Mouse (Mus musculus) cerebellum, adult 2 months (tissue): ENCODE measurements at regions not wholly inside any gene's neighbourhood (a gene's known extent, or its start where the extent isn't known, plus 50 kb on each side); places are given as distances from the start of the nearest gene placed in this dataset.
"Not testable (repeated sequence)": the region's sequence is repeated elsewhere in the genome, so short reads cannot be mapped to it uniquely, and the experiment has no call there.

Source experiments
- DNase-seq, 2 experiments: peaks; one replicate each; pipeline ENCODE4 v3.0.0; 2021
- H3K27ac ChIP-seq: fragments of 200-500 bp; 2 replicates; pipeline ENCODE4 v1.5.1; 2012; ENCODE audit warnings: low read length, control low read depth, inconsistent platforms; ENCODE audit not compliant: insufficient read depth
- H3K27me3 ChIP-seq: fragments of 200-500 bp; 2 replicates; pipeline ENCODE4 v1.6.1; 2012; ENCODE audit warnings: inconsistent platforms, mild to moderate bottlenecking, low read length, moderate library complexity; ENCODE audit not compliant: control insufficient read depth, insufficient read depth
- H3K4me1 ChIP-seq: fragments of 200-500 bp; 2 replicates; pipeline ENCODE4 v1.6.1; 2011; ENCODE audit warnings: low read length; ENCODE audit not compliant: control insufficient read depth, insufficient read depth
- H3K4me3 ChIP-seq: fragments of 200-500 bp; replicated peaks from 2 replicates; pipeline ENCODE3; 2011; ENCODE audit warnings: mild to moderate bottlenecking, low read depth, low read length, control low read depth; ENCODE audit not compliant: insufficient read depth
- CTCF ChIP-seq: fragments of 200-500 bp; IDR thresholded peaks from 2 replicates; pipeline ENCODE4 v1.5.1; 2011; ENCODE audit warnings: low read depth, mild to moderate bottlenecking, control low read depth, low read length, moderate library complexity, borderline replicate concordance; ENCODE audit not compliant: insufficient read depth
- POLR2A ChIP-seq: fragments of 200-500 bp; IDR thresholded peaks from 2 replicates; pipeline ENCODE4 v1.6.1; 2011; ENCODE audit warnings: low read length, control low read depth, borderline replicate concordance; ENCODE audit not compliant: insufficient read depth
- WGBS: fragments of 180-500 bp; shearing (Covaris S2); methylation state at CpG from one replicate; pipeline ENCODE4 v1.1.7; 2018; 5-methylcytosine and 5-hydroxymethylcytosine counted together

- H3K27ac ChIP-seq = no peak overlapping the region
- WGBS = 11% methylated on average over 7 of the region's 7 CpGs
- no peaks in the 10 kb centered on the region for H3K4me1 ChIP-seq
- no peak for TF ChIP-seq POLR2A
- TF ChIP-seq CTCF = no peak
- no peaks in the 10 kb centered on the region for H3K27me3 ChIP-seq
- H3K4me3 ChIP-seq = no peak overlapping the region
- DNase-seq = no peak
Observed at GRCm38 (mm10) chr4:6600766-6601367, 1638.0 kb downstream of the Car8 start.

DNA sequence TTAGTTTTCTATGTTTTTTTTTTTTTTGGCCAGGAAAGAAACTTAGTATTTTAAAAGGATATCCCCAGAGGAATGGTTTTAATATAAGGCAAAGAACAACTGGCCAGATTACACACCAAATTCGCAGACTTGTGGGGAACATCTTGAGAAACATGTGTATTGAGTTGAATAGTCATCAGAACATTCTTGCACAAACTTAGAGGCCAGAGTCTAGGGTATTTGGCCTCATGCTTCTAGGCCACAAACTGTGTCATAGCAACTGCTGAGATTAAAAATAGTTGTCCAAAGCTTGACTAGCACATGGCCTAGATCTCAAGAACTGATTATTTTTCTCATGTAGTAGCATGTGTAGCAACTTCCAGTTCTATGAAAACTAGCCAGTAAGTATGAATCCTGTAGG is 1642.5 kb downstream of the Car8 start:
- WGBS = 69% methylated on average over 1 of the region's 1 CpGs
- no peak overlapping the region for H3K27ac ChIP-seq
- no peaks in the 10 kb centered on the region for H3K4me1 ChIP-seq
- no peak for DNase-seq
- H3K4me3 ChIP-seq = no peak overlapping the region
- no peaks in the 10 kb centered on the region for H3K27me3 ChIP-seq
- TF ChIP-seq POLR2A = no peak
- TF ChIP-seq CTCF = no peak

- WGBS = 66% methylated on average over 3 of the region's 3 CpGs
- not testable (repeated sequence) for H3K4me3 ChIP-seq, DNase-seq, H3K27ac ChIP-seq, H3K4me1 ChIP-seq, H3K27me3 ChIP-seq
Observed at GRCm38 (mm10) chr4:6592890-6593289, 1646.0 kb downstream of the Car8 start.

DNA sequence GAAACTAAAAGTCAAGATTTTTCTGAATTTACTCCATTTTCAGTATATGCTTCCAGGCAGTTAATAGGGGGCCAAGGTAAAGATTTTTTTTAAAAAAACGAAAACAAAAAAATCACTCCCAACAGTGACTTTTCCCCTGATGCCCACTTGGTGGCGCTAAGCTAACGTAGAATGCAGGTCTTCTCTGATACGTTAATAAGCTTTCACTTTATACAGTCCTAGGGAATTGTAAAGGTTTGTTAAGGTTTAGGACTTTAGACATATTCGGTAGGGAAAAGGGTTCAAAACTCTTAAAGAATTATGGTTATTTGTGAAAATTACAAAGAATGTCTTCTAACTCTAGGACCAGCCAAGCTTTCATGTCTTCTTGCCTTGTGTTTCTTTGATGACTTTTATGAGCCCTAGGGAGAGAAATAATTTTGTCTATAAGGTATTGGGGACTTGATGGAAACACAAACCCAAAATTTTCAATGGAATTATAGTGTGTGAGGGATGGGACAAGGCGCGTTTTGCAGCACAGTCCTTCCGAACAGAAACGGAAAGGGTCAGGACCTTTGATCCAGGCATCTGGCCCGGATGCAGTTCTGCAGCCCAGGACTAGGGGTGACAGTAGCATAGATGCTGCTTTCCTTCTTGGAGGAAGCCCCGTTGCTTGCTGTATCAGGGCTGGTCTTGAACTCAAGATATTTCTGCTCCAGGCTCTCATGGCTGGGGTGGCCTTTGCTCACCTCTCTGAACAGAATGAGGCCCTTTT is 1677.1 kb downstream of the Car8 start:
- H3K27ac ChIP-seq = no peak overlapping the region
- H3K4me1 ChIP-seq = no peaks in the 10 kb centered on the region
- TF ChIP-seq POLR2A (no peak), CTCF (peak; percentile 22; the same call in 1 of the 2 replicates)
- peak in 1 of 2 experiments; percentile 2 for DNase-seq
- H3K27me3 ChIP-seq = no peaks in the 10 kb centered on the region
- WGBS = 36% methylated on average over 11 of the region's 11 CpGs
- no peak overlapping the region for H3K4me3 ChIP-seq

- H3K27me3 ChIP-seq = no peaks in the 10 kb centered on the region
- no peak overlapping the region for H3K4me3 ChIP-seq
- no peak overlapping the region for H3K27ac ChIP-seq
- no peaks in the 10 kb centered on the region for H3K4me1 ChIP-seq
- WGBS = 95% methylated on average over 5 of the region's 5 CpGs
- DNase-seq = no peak
- no peak for TF ChIP-seq POLR2A
- TF ChIP-seq CTCF = no peak
Observed at GRCm38 (mm10) chr4:6539626-6540025, 1699.2 kb downstream of the Car8 start.

GRCm38 (mm10) chr4:6532441-6532840 is 1706.4 kb downstream of the Car8 start:
- Histone ChIP-seq H3K27ac (no peak overlapping the region), H3K27me3 (no peaks in the 10 kb centered on the region), H3K4me3 (no peak overlapping the region), H3K4me1 (no peaks in the 10 kb centered on the region)
- no peak for DNase-seq
- 56% methylated on average over 1 of the region's 1 CpGs for WGBS
- TF ChIP-seq POLR2A = no peak
- TF ChIP-seq CTCF = no peak

GRCm38 (mm10) chr4:6517626-6518025 is 1721.2 kb downstream of the Car8 start:
- Histone ChIP-seq H3K4me1 (no peaks in the 10 kb centered on the region), H3K27me3 (no peaks in the 10 kb centered on the region), H3K27ac (no peak overlapping the region), H3K4me3 (no peak overlapping the region)
- 83% methylated on average over 1 of the region's 1 CpGs for WGBS
- no peak for DNase-seq
- TF ChIP-seq POLR2A (no peak), CTCF (no peak)

- Histone ChIP-seq H3K27ac (no peak overlapping the region), H3K4me1 (no peaks in the 10 kb centered on the region), H3K4me3 (no peak overlapping the region), H3K27me3 (no peaks in the 10 kb centered on the region)
- DNase-seq = peak; percentile 71 to 78
- TF ChIP-seq POLR2A (no peak), CTCF (peak; percentile 64; the same call in 1 of the 2 replicates)
- WGBS = 16% methylated on average over 6 of the region's 6 CpGs
Observed at GRCm38 (mm10) chr4:6514823-6515222, 1721.7 kb upstream of the Impad1 start.
